Mouse (Mus musculus) MN1 (cell line): ENCODE measurements around the gene St3gal4.
A peak's percentile ranks its signal among the peaks of the same experiment; 100 is the strongest.

ENCODE experiments used
- DNase-seq: peaks from one replicate; pipeline ENCODE4 v3.0.0-alpha.2; 2016; ENCODE audit warnings: low spot score

The St3gal4 gene

GRCm38 (mm10) chr9:35105884-35106880 is 12.9 kb downstream of the St3gal4 start:
- peak; percentile 47 for DNase-seq

DNA sequence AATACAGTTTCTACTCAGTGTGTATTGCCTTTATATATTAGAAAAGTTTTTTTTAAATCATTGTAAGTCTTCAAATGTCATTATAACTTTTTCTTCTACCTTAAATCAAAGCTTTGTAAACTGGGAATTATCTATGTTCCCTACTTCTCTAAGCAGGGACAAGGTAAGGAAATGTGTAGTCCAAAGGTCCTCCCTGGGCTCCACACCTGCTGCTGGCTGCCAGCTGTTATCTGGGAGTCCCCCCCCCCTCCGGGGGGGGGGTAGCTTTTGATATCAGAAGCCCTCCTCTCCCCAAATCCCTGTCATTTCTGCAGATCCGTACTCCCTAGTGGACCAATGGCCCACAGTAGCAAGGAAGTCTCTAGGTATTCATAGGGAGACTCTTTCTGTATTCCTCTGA is 13.6 kb downstream of the St3gal4 start:
- DNase-seq: no peak

DNA sequence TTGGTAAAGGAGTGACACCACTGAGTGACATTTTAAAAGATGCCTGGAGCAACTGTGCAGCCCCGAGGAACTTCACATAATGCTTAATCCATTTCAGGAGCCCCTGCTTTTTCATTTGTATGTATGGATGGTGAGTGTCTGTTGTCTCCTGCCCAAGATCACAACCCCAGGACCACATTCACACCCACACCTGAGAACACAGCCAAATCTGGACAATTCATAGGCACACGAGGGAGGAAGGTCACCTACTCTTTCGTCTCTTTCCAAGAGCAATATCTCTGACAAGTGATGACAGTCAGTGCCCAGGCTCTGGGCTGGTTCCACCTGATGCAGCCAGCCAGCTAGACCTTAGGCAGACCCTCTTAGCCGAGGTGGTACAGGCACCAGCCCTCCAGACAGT is 14.4 kb downstream of the St3gal4 start:
- DNase-seq: no peak

DNA sequence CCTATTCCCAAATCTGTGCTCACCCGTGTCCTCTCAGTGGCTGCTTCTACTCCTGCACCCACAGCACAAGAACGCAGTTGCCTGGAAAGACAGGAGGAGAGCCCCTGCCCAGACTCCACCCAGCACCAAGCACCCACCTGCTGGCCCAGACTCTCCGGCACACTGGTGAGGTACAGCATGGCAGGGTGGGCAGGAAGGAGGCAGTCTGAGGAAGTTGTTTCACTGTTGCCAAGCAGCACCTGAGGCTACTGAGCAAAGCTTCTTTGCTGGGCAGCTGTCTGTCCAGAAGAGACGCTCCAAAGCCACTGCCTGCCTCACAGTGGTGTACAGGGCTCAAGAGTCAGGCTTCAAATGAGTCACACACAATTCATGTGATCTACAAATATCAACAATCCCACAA is 20.3 kb downstream of the St3gal4 start:
- no peak for DNase-seq

DNA sequence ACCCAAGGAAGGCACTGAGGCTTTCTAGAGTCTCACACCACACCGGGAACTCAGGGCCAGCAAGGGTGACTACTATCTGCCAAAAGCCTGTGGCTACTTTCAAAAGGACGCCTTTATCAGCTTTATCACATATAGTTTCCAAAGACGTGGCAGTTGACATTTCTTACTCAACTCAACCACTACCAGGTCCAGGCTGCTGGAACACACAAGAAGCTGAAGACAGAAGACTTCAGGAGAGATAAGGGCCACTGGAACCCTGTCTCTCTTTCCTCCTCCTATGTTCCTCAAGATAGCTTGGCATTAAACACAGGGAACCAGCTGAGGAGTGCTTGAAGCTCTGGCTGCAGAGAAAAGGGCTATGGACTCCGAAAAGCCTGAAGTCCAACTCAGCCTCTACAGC is 21.2 kb downstream of the St3gal4 start:
- no peak for DNase-seq

DNA sequence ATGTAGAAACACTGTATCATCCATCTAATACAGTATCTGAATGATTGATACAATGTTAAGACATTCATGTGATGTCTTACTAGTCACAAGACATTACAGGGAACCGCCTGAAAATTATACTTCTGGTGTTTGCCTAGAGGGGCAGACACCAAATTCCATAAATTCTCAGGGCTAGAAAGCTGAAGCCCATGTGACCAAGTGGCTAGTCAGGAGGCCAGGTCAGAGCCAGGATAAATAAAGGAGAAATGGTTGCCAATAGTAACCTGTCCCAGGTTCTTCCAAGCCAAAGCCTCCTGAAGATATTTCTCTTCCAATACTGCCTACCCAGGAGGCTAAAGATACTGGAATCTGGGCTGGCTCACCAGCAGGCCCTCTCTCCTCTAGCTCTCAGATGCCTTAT is 23.3 kb downstream of the St3gal4 start:
- no peak for DNase-seq

DNA sequence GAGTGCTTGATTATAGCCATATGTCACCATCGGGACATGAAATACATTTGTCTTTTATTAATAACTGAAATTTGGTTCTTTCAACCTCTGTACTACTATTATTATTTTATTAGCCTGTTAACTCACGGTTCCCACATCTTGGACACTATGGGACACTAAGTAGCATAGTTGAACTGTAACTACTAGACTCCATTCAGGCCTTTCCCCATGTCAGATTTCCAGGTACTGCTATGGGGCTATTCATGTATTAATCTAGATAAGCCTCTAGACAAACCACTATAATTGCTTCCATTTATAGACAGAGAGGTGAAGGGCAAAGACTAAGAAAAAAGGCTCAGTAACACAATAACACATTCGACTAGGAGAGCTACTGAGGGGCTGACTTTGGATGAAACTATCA is 25.7 kb downstream of the St3gal4 start:
- no peak for DNase-seq

- no peak for DNase-seq
These were observed 26.2 kb downstream of the St3gal4 start for GRCm38 (mm10) chr9:35092904-35093303.

DNA sequence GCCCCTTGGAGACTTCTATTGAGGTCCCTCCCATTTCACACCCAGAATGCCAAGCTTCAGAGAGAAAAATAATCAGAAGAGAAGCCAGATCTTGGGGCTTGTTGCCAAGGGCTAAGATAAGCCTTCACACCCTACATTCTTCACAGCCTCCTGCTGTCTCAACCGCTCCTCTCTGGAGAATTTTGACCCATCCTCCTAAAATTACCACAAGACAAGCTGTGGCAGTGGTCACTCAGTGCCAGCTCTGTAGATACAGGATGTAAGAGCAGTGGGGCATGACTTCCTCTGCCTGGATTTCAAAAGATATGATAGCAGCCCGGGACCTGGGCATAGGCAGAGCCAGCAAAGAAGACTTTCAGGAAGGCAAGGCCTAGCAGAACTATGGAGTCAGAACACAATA is 57.6 kb downstream of the St3gal4 start:
- no peak for DNase-seq

DNA sequence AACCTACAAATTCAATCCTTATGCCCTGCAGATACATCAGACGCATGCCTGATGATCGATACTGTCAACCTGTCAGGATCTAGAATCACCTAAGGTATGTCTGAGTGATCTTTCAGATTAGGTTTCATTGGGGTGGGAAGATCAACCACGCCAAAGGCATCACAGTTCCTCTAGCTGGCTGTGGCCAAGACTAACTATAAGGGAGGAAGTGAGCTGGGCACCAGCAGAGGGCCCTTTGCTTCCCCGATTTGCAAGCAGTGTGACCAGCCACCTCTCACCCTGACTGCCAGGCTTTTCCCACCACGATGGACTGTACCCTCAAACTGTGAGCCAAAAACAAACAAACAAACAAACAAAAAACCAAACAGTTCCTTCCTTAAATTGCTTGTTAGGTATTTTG is 59.2 kb downstream of the St3gal4 start:
- no peak for DNase-seq

GRCm38 (mm10) chr9:35058596-35059354 is 60.3 kb downstream of the St3gal4 start:
- DNase-seq: no peak

- DNase-seq: no peak
These were observed 60.9 kb downstream of the St3gal4 start for GRCm38 (mm10) chr9:35058186-35058585.

- no peak for DNase-seq
These were observed 61.4 kb downstream of the St3gal4 start for GRCm38 (mm10) chr9:35057631-35058030.

- DNase-seq: no peak
These were observed 62.5 kb downstream of the St3gal4 start for GRCm38 (mm10) chr9:35056611-35057010.

GRCm38 (mm10) chr9:35055528-35056330 is 63.3 kb downstream of the St3gal4 start:
- DNase-seq: no peak

DNA sequence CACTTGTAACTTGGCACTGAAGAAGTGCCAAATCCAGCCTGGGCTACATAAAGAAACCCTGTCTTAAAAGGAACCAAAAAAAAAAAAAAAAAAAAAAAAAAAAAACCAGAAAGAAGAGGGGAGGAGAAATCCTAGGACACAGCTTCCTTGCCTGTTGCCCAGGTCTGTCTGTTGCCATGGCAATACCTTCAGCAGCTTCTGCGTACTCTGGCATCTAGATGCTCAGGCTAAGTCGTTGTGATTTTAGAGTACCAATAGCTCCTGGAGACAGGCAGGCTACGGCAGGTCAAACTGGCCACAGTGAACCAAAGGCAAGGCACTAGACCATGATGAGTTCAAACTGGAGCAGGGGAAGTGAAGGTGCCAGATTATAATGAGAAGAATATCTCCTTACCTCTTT is 65.4 kb downstream of the St3gal4 start:
- no peak for DNase-seq

GRCm38 (mm10) chr9:35053081-35053480 is 66.0 kb downstream of the St3gal4 start:
- no peak for DNase-seq

DNA sequence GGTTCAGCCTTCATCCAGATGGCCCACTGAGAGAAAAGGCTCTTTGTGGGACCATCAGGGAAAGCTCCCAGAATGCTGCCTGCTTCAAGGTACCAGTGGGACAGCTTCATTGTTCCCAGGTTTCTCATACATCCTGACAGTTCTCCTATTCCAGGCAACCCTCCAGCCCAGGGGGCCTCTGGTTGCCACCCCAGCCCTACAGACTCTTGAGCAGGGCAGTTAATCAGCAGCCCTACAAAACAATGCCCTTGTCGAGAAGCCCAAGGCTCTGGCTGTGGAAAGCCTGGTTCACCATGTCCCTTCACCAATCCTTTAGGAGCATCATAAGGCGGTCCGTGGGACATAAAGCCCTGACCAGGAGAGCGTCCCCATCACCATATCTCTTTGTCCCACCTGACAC is 66.4 kb downstream of the St3gal4 start:
- no peak for DNase-seq

DNA sequence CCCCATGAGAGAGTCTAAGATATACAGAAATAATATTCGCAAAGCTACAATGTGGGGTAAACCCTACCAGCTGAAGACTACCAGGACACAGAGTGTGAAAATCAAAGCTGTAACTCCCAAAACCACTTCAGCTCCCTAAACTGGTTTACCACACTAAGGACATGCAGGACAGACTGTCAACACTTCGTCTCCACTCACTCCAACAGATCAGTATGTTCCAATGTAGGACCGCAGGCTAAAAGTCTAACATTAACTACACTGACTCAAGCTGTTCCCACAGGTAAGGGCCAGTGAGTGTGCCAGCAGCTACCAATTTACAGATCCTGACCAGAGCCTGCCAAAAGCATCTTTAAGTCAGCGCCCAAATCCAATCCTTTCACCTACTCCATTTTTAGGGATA is 67.4 kb downstream of the St3gal4 start:
- no peak for DNase-seq

DNA sequence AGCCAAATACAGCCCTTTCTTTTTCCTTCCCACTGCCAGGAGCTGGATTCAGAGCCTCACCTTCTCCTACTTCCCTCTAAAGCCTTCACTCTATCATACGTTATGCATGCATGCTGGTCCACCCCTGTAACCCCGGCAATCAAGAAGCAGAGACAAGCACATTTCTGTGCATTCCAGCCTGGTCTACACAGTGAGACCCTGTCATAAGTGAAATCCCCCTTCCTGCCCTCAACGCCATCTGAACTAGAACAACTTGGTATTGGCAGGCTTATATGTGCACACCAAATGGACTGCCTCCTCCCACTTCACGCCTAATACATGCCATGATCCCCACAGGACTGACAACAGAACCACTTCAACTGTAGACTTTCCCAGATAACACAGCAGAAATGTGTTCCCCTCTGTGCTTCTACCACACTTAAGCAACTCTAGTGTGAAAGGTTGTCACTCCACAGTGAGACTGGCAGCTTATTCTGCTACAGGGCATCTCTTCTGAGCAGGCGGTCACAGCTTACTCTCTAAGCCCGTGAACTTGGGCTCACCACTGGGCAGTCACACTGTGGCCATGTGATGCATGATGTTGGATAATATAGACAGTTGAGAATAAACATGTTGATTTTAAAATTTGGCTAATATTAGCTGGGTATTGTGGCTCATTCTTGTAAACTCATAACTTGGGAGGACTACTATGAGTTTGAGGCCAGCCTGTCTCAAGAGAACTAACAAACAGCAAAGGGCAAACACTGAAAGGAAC is 68.2 kb downstream of the St3gal4 start:
- no peak for DNase-seq

DNA sequence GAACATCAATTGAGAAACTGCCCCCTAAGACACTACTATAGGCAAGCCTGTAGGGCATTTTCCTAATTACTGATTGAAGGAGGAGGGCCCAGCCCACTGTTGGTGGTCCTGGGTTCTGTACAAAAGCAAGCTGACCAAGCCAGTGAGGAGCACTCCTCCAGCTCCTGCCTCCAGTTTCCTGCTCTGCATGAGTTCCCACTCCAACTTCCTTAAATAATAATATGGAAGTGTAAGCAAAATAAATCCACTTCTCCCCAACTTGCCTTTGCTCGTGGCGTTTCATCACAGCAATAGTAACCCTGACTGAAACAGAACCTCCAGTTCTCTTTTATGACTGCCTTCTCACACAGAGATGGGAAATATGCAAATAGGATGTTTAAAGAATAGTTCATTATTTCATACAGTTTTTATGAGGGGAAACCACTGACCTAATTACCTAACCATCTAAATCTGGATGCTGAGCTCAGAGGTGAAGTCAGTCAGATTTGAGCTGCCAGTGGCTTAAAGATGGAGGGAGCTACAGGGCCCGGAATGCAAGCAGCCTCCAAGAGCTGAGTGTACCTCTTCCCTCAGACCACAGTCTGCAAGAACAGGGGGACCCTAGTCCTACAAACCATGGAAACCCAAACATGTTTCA is 69.1 kb downstream of the St3gal4 start:
- DNase-seq: no peak
